ENCODE assay signal across 16 mouse cellular contexts in the genomic region with DNA sequence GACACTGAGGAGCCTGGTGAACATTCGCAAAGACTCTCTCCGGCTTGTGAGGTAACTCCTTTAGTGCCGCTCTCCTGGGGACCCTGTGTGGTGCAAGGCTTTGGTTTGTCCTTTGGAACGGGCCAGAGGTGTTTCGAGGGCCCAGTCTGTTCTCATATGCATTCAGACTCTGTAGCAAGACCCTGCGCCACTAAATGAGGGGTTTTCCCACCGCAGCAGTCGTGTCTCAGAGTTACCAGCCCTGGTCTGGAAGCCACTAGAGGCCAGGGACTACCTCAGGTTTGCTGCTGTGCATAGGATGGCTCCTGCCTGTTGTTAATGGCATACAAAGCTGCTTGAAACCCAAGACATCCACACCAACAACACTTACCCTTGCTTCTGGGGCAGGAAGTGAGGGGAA.
"Had no signal": no experiment of that assay in that cellular context is flagged by ENCODE, and none has a peak within 500 bp of the region (broad histone marks: within the 10 kb centered on the region; RNA-seq: fewer than 3 reads in every experiment).

No protein-coding gene starts in this region.

- H3K4me3 ChIP-seq: neural tube, embryonic 13.5 days; neural tube, embryonic 15.5 days; stomach, embryonic 15.5 days had no signal

- DNase-seq: retina, postnatal 1 day; right cerebral cortex, adult 18-20 months; right cerebral cortex, postnatal 14 days; right cerebral cortex, postnatal 25 days; right cerebral cortex, postnatal 4 days; spleen, adult 18-20 months; thymus, adult 18-20 months; thymus, adult 2 months; thymus, postnatal 14 days; thymus, postnatal 25 days; thymus, postnatal 36 days; thymus, postnatal 4 days had no signal

- H3K4me2 ChIP-seq: neural tube, embryonic 13.5 days; neural tube, embryonic 15.5 days; stomach, embryonic 15.5 days had no signal

- H3K27ac ChIP-seq: neural tube, embryonic 13.5 days; neural tube, embryonic 15.5 days; stomach, embryonic 15.5 days; stomach, postnatal 0 days had no signal

- H3K27me3 ChIP-seq: neural tube, embryonic 13.5 days; neural tube, embryonic 15.5 days; stomach, embryonic 15.5 days had no signal

- H3K9me3 ChIP-seq: neural tube, embryonic 13.5 days; neural tube, embryonic 15.5 days; stomach, embryonic 15.5 days had no signal

- H3K9ac ChIP-seq: neural tube, embryonic 13.5 days; neural tube, embryonic 15.5 days; stomach, embryonic 15.5 days had no signal
